30 mouse cellular contexts compared by ENCODE assay signal in the genomic region with DNA sequence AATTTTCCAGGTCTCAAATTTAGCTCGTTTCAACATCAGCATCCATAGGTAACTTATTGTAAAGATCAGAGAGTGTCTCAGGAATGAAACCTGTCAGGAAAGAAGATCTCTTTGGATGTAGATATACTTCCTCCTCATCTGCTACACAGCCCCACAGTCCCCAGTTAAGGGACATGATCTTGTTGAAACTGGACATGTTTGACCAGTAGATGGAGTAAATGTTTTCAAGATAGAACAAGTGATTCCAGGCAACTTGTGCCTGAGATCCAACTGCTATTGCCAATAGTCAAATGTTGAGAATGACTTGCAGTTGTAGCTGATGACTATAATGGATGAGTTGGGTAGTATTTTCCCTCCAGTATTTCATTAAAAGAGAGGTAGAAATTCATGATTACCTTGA. TPM values are rescaled to one million over a fixed set of nuclear protein-coding genes. Genes with fewer than 3 reads are reported as not detected.
DNase-seq lines count a peak whose midpoint lies in the region; ATAC-seq and TF ChIP-seq lines count a peak whose summit lies in the region.
"Had no signal": no experiment of that assay in that cellular context is flagged by ENCODE, and none has a peak within 500 bp of the region (broad histone marks: within the 10 kb centered on the region; RNA-seq: fewer than 3 reads in every experiment).

No protein-coding gene starts in this region.

- no peak for TF ChIP-seq EP300 in heart, adult 2 months (IDR thresholded peaks at IDR 0.05; ENCODE audit: insufficient read depth, low read depth, low read length)
- TF ChIP-seq EP300 in stomach, postnatal 0 days (optimal IDR thresholded peaks at IDR 0.05): no peak

- peaks cover 5% of the 10 kb centered on the region for H3K4me1 ChIP-seq in heart, adult 2 months (ENCODE audit: control insufficient read depth, insufficient read depth, low read length)
- H3K4me1 ChIP-seq in kidney, postnatal 0 days (replicated peaks; ENCODE audit: insufficient read depth, low read length): no peaks in the 10 kb centered on the region
- H3K4me1 ChIP-seq in lung, adult 2 months (ENCODE audit: control insufficient read depth, insufficient read depth, low read length): no peaks in the 10 kb centered on the region; the same call in 1 of the 2 replicates
- H3K4me1 ChIP-seq in stomach, postnatal 0 days (replicated peaks; ENCODE audit: control insufficient read depth, insufficient read depth): no peaks in the 10 kb centered on the region
- H3K4me1 ChIP-seq: liver, embryonic 15.5 days had no signal

- WGBS in heart, adult 2 months: 73% methylated on average over 1 of the region's 1 CpGs
- 76% methylated on average over 1 of the region's 1 CpGs for WGBS in kidney, postnatal 0 days
- WGBS in lung, adult 2 months: 86% methylated on average over 1 of the region's 1 CpGs
- WGBS in stomach, postnatal 0 days: 65% methylated on average over 1 of the region's 1 CpGs

- no peaks in the 10 kb centered on the region for H3K79me2 ChIP-seq in heart, adult 2 months (replicated peaks; ENCODE audit: control insufficient read depth, insufficient read depth, low read length)

- H3K27me3 ChIP-seq in heart, adult 2 months (ENCODE audit: control insufficient read depth, insufficient read depth, low read length): no peaks in the 10 kb centered on the region
- H3K27me3 ChIP-seq in kidney, postnatal 0 days (ENCODE audit: insufficient read depth, low read length): no peaks in the 10 kb centered on the region
- H3K27me3 ChIP-seq in stomach, postnatal 0 days (ENCODE audit: control insufficient read depth, insufficient read depth, low read length): no peaks in the 10 kb centered on the region
- H3K27me3 ChIP-seq: forebrain, embryonic 13.5 days; heart, embryonic 15.5 days; limb, embryonic 12.5 days; liver, embryonic 15.5 days; stomach, embryonic 15.5 days had no signal

- no peak overlapping the region for H3K27ac ChIP-seq in heart, adult 2 months
- no peak overlapping the region for H3K27ac ChIP-seq in kidney, postnatal 0 days
- H3K27ac ChIP-seq in stomach, postnatal 0 days (replicated peaks): no peak overlapping the region
- H3K27ac ChIP-seq: forebrain, embryonic 13.5 days; heart, embryonic 15.5 days; limb, embryonic 12.5 days; liver, embryonic 15.5 days; macrophage; stomach, embryonic 15.5 days had no signal

- no peak for DNase-seq in heart, adult 2 months
- DNase-seq in heart, adult 9 months (ENCODE audit: low spot score in 2 of 2): no peak
- no peak for DNase-seq in kidney, postnatal 0 days (ENCODE audit: low spot score)
- DNase-seq in kidney, postnatal 25 days: no peak
- DNase-seq in lung, postnatal 36 days: peak; percentile 18
- no peak for DNase-seq in lung, adult 2 months
- DNase-seq in stomach, postnatal 0 days (ENCODE audit: low spot score): no peak
- no peak for DNase-seq in left cerebral cortex, adult 18-20 months (ENCODE audit: low spot score in 2 of 2)
- DNase-seq: adrenal gland, postnatal 36 days; cerebellum, adult 18-20 months; heart, adult 11 months; retina, postnatal 1 day had no signal

- H3K9ac ChIP-seq in heart, adult 2 months (ENCODE audit: low read depth, low read length): no peak overlapping the region
- no peak overlapping the region for H3K9ac ChIP-seq in kidney, postnatal 0 days (ENCODE audit: low read depth, low read length)
- no peak overlapping the region for H3K9ac ChIP-seq in stomach, postnatal 0 days (ENCODE audit: low read length)
- H3K9ac ChIP-seq: forebrain, embryonic 13.5 days; heart, embryonic 15.5 days; limb, embryonic 12.5 days; liver, embryonic 15.5 days; stomach, embryonic 15.5 days had no signal

- H3K9me3 ChIP-seq in kidney, postnatal 0 days (replicated peaks; ENCODE audit: low read length): no peaks in the 10 kb centered on the region
- no peaks in the 10 kb centered on the region for H3K9me3 ChIP-seq in stomach, postnatal 0 days (ENCODE audit: control insufficient read depth, low read length)
- H3K9me3 ChIP-seq: forebrain, embryonic 13.5 days; heart, embryonic 15.5 days; limb, embryonic 12.5 days; liver, embryonic 15.5 days; stomach, embryonic 15.5 days had no signal

- peaks cover 19% of the 10 kb centered on the region for H3K36me3 ChIP-seq in heart, adult 2 months (ENCODE audit: control insufficient read depth, insufficient read depth, low read length)
- H3K36me3 ChIP-seq in kidney, postnatal 0 days (ENCODE audit: insufficient read depth, low read length): no peaks in the 10 kb centered on the region
- H3K36me3 ChIP-seq in stomach, postnatal 0 days (ENCODE audit: control insufficient read depth, insufficient read depth, low read length): no peaks in the 10 kb centered on the region
- H3K36me3 ChIP-seq: heart, embryonic 15.5 days; limb, embryonic 12.5 days; liver, embryonic 15.5 days; stomach, embryonic 15.5 days had no signal

- no peak overlapping the region for H3K4me2 ChIP-seq in kidney, postnatal 0 days (ENCODE audit: low read length)
- no peak overlapping the region for H3K4me2 ChIP-seq in stomach, postnatal 0 days (replicated peaks; ENCODE audit: low read depth)
- H3K4me2 ChIP-seq: forebrain, embryonic 13.5 days; heart, embryonic 15.5 days; limb, embryonic 12.5 days; liver, embryonic 15.5 days; midbrain, embryonic 11.5 days; stomach, embryonic 15.5 days had no signal

- ATAC-seq in kidney, postnatal 0 days (replicated peaks; ENCODE audit: low FRiP score, low read depth): no peak
- ATAC-seq in stomach, postnatal 0 days (ENCODE audit: low FRiP score, low TSS enrichment): no peak
- ATAC-seq: activated CD4-positive, CD25-positive, alpha-beta regulatory T cell, adult 4 months; forebrain, embryonic 13.5 days; inflammation-experienced regulatory T-cells, adult 6 months had no signal

- H3K4me3 ChIP-seq in heart, adult 2 months: no peak overlapping the region
- H3K4me3 ChIP-seq in kidney, postnatal 0 days (replicated peaks; ENCODE audit: low read depth, low read length): no peak overlapping the region
- no peak overlapping the region for H3K4me3 ChIP-seq in lung, adult 2 months (replicated peaks; ENCODE audit: extremely low read depth, low read depth, low read length)
- H3K4me3 ChIP-seq in stomach, postnatal 0 days (ENCODE audit: low read depth, low read length): no peak overlapping the region
- H3K4me3 ChIP-seq: erythroblast, embryonic 14.5 days; forebrain, embryonic 13.5 days; heart, embryonic 15.5 days; limb, embryonic 12.5 days; liver, embryonic 15.5 days; stomach, embryonic 15.5 days had no signal

- no peak for TF ChIP-seq POLR2A in heart, adult 2 months (IDR thresholded peaks at IDR 0.05; ENCODE audit: insufficient read depth, low read depth, low read length)
- no peak for TF ChIP-seq POLR2A in lung, adult 2 months (IDR thresholded peaks at IDR 0.05; ENCODE audit: borderline replicate concordance, extremely low read depth, low read depth, low read length)

- intact Hi-C loops in heart, adult 2 months (cut with DNase I): loop anchor here (5.0 to 10.0 kb wide), 2 partner anchors 187 to 310 kb away; no protein-coding TSS in a partner anchor

- peak; percentile 60 for TF ChIP-seq CTCF in heart, adult 2 months (IDR thresholded peaks at IDR 0.05)
- peak; percentile 45 for TF ChIP-seq CTCF in kidney, postnatal 0 days (IDR thresholded peaks at IDR 0.05; ENCODE audit: low read depth)
- no peak for TF ChIP-seq CTCF in lung, adult 2 months (IDR thresholded peaks at IDR 0.05; ENCODE audit: insufficient read depth, low read length)
- peak; percentile 47 for TF ChIP-seq CTCF in stomach, postnatal 0 days (IDR thresholded peaks at IDR 0.05; ENCODE audit: low read depth)

RNA-seq across cellular contexts. Expression of a gene that starts 35.9 kb away (rescaled TPM):
- not detected for total RNA-seq in heart, adult 2 months (2021)
- polyA plus RNA-seq in heart, adult 2 months (2012; rRNA removed): not detected in 2 replicates
- polyA plus RNA-seq in kidney, postnatal 0 days (2015; fragmentation: Nextera tagmentation; extraction: Ambion mirVana): not detected in 2 replicates
- not detected in 2 replicates for polyA plus RNA-seq in lung, adult 2 months (2012; rRNA removed)
- polyA plus RNA-seq in stomach, postnatal 0 days (2015; fragmentation: Nextera tagmentation; extraction: Ambion mirVana): not detected in 2 replicates
- not detected for total RNA-seq in left cerebral cortex, adult 18-20 months (2021)
- total RNA-seq: adrenal gland, postnatal 36 days; ES-E14; monocyte, adult 5-6 weeks had no signal
- polyA plus RNA-seq: activated CD4-positive, CD25-positive, alpha-beta regulatory T cell, adult 4 months; embryonic facial prominence, embryonic 11.5 days; erythroblast, embryonic 14.5 days; forebrain, embryonic 13.5 days; heart, embryonic 15.5 days; hindbrain, embryonic 11.5 days; inflammation-experienced regulatory T-cells, adult 6 months; kidney, embryonic 16.5 days; limb, embryonic 12.5 days; liver, embryonic 15.5 days; macrophage; midbrain, embryonic 11.5 days; neural tube, embryonic 11.5 days; stomach, embryonic 15.5 days; thymus, postnatal 0 days; urinary bladder, adult 2 months had no signal
